Mouse (Mus musculus) liver, embryonic 11.5 days (tissue): ENCODE data around the gene Ap2a1. TPM values are rescaled to one million over a fixed set of nuclear protein-coding genes. Genes with fewer than 3 reads are reported as not detected.

ENCODE experiments used
- ATAC-seq: fragments of 200-750 bp; cut with Nextera tagmentation; replicated peaks from 2 replicates; pipeline ENCODE4 v1.8.0; 2017; ENCODE audit warnings: moderate number of reproducible peaks, mild to moderate bottlenecking, moderate TSS enrichment, moderate library complexity; ENCODE audit not compliant: low FRiP score
- DNase-seq: peaks from one replicate; pipeline ENCODE4 v3.0.0-alpha.2; 2017; ENCODE audit warnings: low spot score
- H3K27ac ChIP-seq: fragments of 300-500 bp; sonication (generic); 2 replicates; pipeline ENCODE4 v1.5.1; 2014; ENCODE audit warnings: mild to moderate bottlenecking, low read depth, low read length, control low read depth
- H3K27me3 ChIP-seq: fragments of 300-500 bp; sonication (generic); replicated peaks from 2 replicates; pipeline ENCODE4 v1.6.1; 2014; ENCODE audit warnings: low read length, mixed read lengths; ENCODE audit not compliant: control insufficient read depth, insufficient read depth
- H3K36me3 ChIP-seq: fragments of 300-500 bp; sonication (generic); 2 replicates; pipeline ENCODE4 v1.6.1; 2014; ENCODE audit warnings: mild to moderate bottlenecking, low read length, moderate library complexity, mixed read lengths; ENCODE audit not compliant: control insufficient read depth, insufficient read depth
- H3K4me1 ChIP-seq: fragments of 300-500 bp; sonication (generic); replicated peaks from 2 replicates; pipeline ENCODE4 v1.6.1; 2014; ENCODE audit warnings: low read length, mixed read lengths; ENCODE audit not compliant: control insufficient read depth, insufficient read depth
- H3K4me2 ChIP-seq: fragments of 300-500 bp; sonication (generic); 2 replicates; pipeline ENCODE4 v1.6.1; 2014; ENCODE audit warnings: mild to moderate bottlenecking, control low read depth, moderate library complexity
- H3K4me3 ChIP-seq: fragments of 300-500 bp; sonication (generic); 2 replicates; pipeline ENCODE4 v1.5.1; 2014; ENCODE audit warnings: low read depth, low read length, control low read depth
- H3K9ac ChIP-seq: fragments of 300-500 bp; sonication (generic); 2 replicates; pipeline ENCODE4 v1.6.1; 2014; ENCODE audit warnings: low read depth, low read length, control low read depth
- H3K9me3 ChIP-seq: fragments of 300-500 bp; sonication (generic); 2 replicates; pipeline ENCODE4 v1.6.1; 2016; ENCODE audit warnings: low read length, inconsistent platforms, mixed read lengths; ENCODE audit not compliant: control insufficient read depth
- WGBS: fragments of 180-500 bp; shearing (Covaris S2); extraction: QIAGEN DNeasy Blood & Tissue Kit; methylation state at CpG from one replicate; pipeline ENCODE4 v1.1.7; 2014; 5-methylcytosine and 5-hydroxymethylcytosine counted together
- polyA plus RNA-seq: library from polyadenylated mRNA; unstranded; fragments of >200 nt; fragmentation: Nextera tagmentation; extraction: Ambion mirVana; gene quantifications from 2 replicates; pipeline ENCODE4 v1.2.1, GENCODE M21; 2014

Gene Ap2a1
- polyA plus RNA-seq, 1 experiment from 2014 or later, result 100 TPM

GRCm38 (mm10) chr7:44957183-44957835, 28.0 kb upstream of the Ap2a1 start:
- whole genome bisulfite sequencing, result 82% methylated on average over 20 of the region's 20 CpGs
- H3K4me3 ChIP-seq, result no peak overlapping the region
- H3K9me3 ChIP-seq, result no peaks in the 10 kb centered on the region
- no peaks in the 10 kb centered on the region for H3K36me3 ChIP-seq
- DNase-seq, result no peak
- ATAC-seq, result no peak
- H3K4me2 ChIP-seq, result no peak overlapping the region
- no peak overlapping the region for H3K27ac ChIP-seq
- no peak overlapping the region for H3K9ac ChIP-seq
- H3K27me3 ChIP-seq, result no peaks in the 10 kb centered on the region
- H3K4me1 ChIP-seq, result peaks cover 6% of the 10 kb centered on the region

- WGBS, result 65% methylated on average over 6 of the region's 6 CpGs
- ATAC-seq, result no peak
- Histone ChIP-seq H3K4me2 (no peak overlapping the region), H3K9ac (no peak overlapping the region), H3K27ac (no peak overlapping the region), H3K36me3 (no peaks in the 10 kb centered on the region), H3K4me3 (no peak overlapping the region), H3K9me3 (no peaks in the 10 kb centered on the region), H3K4me1 (peaks cover 13% of the 10 kb centered on the region), H3K27me3 (peaks cover 6% of the 10 kb centered on the region)
- no peak for DNase-seq
Observed at GRCm38 (mm10) chr7:44956266-44956665, 27.0 kb upstream of the Ap2a1 start.

- H3K9ac ChIP-seq, result no peak overlapping the region
- no peak overlapping the region for H3K27ac ChIP-seq
- H3K9me3 ChIP-seq, result no peaks in the 10 kb centered on the region
- no peak overlapping the region for H3K4me3 ChIP-seq
- H3K36me3 ChIP-seq, result no peaks in the 10 kb centered on the region
- ATAC-seq (no peak), DNase-seq (no peak)
- H3K27me3 ChIP-seq, result peaks cover 13% of the 10 kb centered on the region
- H3K4me1 ChIP-seq, result peaks cover 13% of the 10 kb centered on the region
- no peak overlapping the region for H3K4me2 ChIP-seq
- WGBS, result 46% methylated on average over 5 of the region's 5 CpGs
Observed at GRCm38 (mm10) chr7:44955628-44956027, 26.3 kb upstream of the Ap2a1 start.

- Histone ChIP-seq H3K27ac (no peak overlapping the region), H3K9me3 (no peaks in the 10 kb centered on the region), H3K27me3 (peaks cover 25% of the 10 kb centered on the region), H3K4me1 (peaks cover 13% of the 10 kb centered on the region), H3K4me3 (no peak overlapping the region), H3K36me3 (no peaks in the 10 kb centered on the region), H3K4me2 (no peak overlapping the region), H3K9ac (no peak overlapping the region)
- 85% methylated on average over 12 of the region's 12 CpGs for WGBS
- no peak for ATAC-seq
- no peak for DNase-seq
Observed at GRCm38 (mm10) chr7:44954091-44954885, 25.0 kb upstream of the Ap2a1 start.

- H3K4me2 ChIP-seq, result no peak overlapping the region
- ATAC-seq (no peak), DNase-seq (no peak)
- no peak overlapping the region for H3K27ac ChIP-seq
- no peaks in the 10 kb centered on the region for H3K36me3 ChIP-seq
- no peak overlapping the region for H3K9ac ChIP-seq
- peaks cover 13% of the 10 kb centered on the region for H3K4me1 ChIP-seq
- no peak overlapping the region for H3K4me3 ChIP-seq
- peaks cover 29% of the 10 kb centered on the region for H3K27me3 ChIP-seq
- H3K9me3 ChIP-seq, result no peaks in the 10 kb centered on the region
- 55% methylated on average over 14 of the region's 14 CpGs for WGBS
Observed at GRCm38 (mm10) chr7:44953561-44953960, 24.3 kb upstream of the Ap2a1 start.

- no peaks in the 10 kb centered on the region for H3K9me3 ChIP-seq
- DNase-seq (peak; percentile 89), ATAC-seq (peak; percentile 84)
- no peaks in the 10 kb centered on the region for H3K36me3 ChIP-seq
- peaks cover 31% of the 10 kb centered on the region for H3K27me3 ChIP-seq
- H3K4me2 ChIP-seq, result peak overlapping the region; percentile 99
- peak overlapping the region; percentile 64 for H3K4me3 ChIP-seq
- WGBS, result 5% methylated on average over 24 of the region's 24 CpGs
- peak overlapping the region; percentile 67 for H3K9ac ChIP-seq
- peak overlapping the region; percentile 79 for H3K27ac ChIP-seq
- peaks cover 13% of the 10 kb centered on the region for H3K4me1 ChIP-seq
Observed at GRCm38 (mm10) chr7:44952611-44953306, 23.5 kb upstream of the Ap2a1 start.

GRCm38 (mm10) chr7:44951960-44952359, 22.7 kb upstream of the Ap2a1 start:
- Histone ChIP-seq H3K9me3 (no peaks in the 10 kb centered on the region), H3K9ac (peak overlapping the region; percentile 67), H3K4me3 (peak overlapping the region; percentile 64), H3K4me2 (peak overlapping the region; percentile 99), H3K27me3 (peaks cover 33% of the 10 kb centered on the region), H3K27ac (peak overlapping the region; percentile 79; the same call in 1 of the 2 replicates), H3K36me3 (no peaks in the 10 kb centered on the region), H3K4me1 (peaks cover 13% of the 10 kb centered on the region)
- WGBS, result under 1% methylated on average over 10 of the region's 10 CpGs
- ATAC-seq (peak; percentile 83), DNase-seq (peak; percentile 68)

GRCm38 (mm10) chr7:44949922-44950321, 20.6 kb upstream of the Ap2a1 start:
- Histone ChIP-seq H3K4me1 (peaks cover 13% of the 10 kb centered on the region), H3K9ac (no peak overlapping the region), H3K27ac (no peak overlapping the region), H3K27me3 (peaks cover 33% of the 10 kb centered on the region), H3K4me3 (no peak overlapping the region), H3K4me2 (no peak overlapping the region), H3K9me3 (no peaks in the 10 kb centered on the region), H3K36me3 (no peaks in the 10 kb centered on the region)
- DNase-seq, result no peak
- 58% methylated on average over 6 of the region's 6 CpGs for WGBS
- no peak for ATAC-seq
